8 mouse cellular contexts compared by ENCODE assay signal in genomic region chr4:139602357-139603244, GRCm38 (mm10). TPM values are rescaled to one million over a fixed set of nuclear protein-coding genes. Genes with fewer than 3 reads are reported as not detected.
DNase-seq lines count a peak whose midpoint lies in the region; ATAC-seq and TF ChIP-seq lines count a peak whose summit lies in the region.

Gm21969 (plus strand) TSS chr4:139603186.

- no peak within 1 kb of the TSS; the same call in 1 of the 2 replicates for H3K9ac ChIP-seq in midbrain, embryonic 14.5 days (replicated peaks; ENCODE audit: low read length)
- no peak within 1 kb of the TSS for H3K9ac ChIP-seq in midbrain, embryonic 13.5 days (replicated peaks)
- no peak within 1 kb of the TSS for H3K9ac ChIP-seq in liver, adult 2 months (ENCODE audit: low read depth, low read length)
- 0 out of 2 replicates have a peak within 1 kb of the TSS, but pooled peaks have one; percentile 8 for H3K9ac ChIP-seq in neural tube, embryonic 13.5 days

- no peak within 1 kb of the TSS for H3K4me2 ChIP-seq in midbrain, embryonic 14.5 days (ENCODE audit: low read length)
- no peak within 1 kb of the TSS for H3K4me2 ChIP-seq in midbrain, embryonic 13.5 days (replicated peaks)
- H3K4me2 ChIP-seq in neural tube, embryonic 13.5 days, result no peak within 1 kb of the TSS

- H3K79me2 ChIP-seq in liver, adult 2 months (ENCODE audit: control insufficient read depth, insufficient read depth, low read length), result peaks cover 20% of the 10 kb centered on the region; the same call in 1 of the 2 replicates

- H3K27ac ChIP-seq in midbrain, embryonic 14.5 days (replicated peaks; ENCODE audit: low read depth, low read length), result 0 out of 2 replicates have a peak within 1 kb of the TSS, but pooled peaks have one; percentile 13
- no peak within 1 kb of the TSS for H3K27ac ChIP-seq in midbrain, embryonic 13.5 days
- H3K27ac ChIP-seq in liver, adult 2 months (replicated peaks; ENCODE audit: insufficient read depth, low read depth, low read length), result 0 out of 2 replicates have a peak within 1 kb of the TSS, but pooled peaks have one; percentile 11
- peak within 1 kb of the TSS; percentile 67 for H3K27ac ChIP-seq in neural tube, embryonic 13.5 days (replicated peaks)

- TF ChIP-seq POLR2A in liver, adult 2 months (IDR thresholded peaks at IDR 0.05; ENCODE audit: extremely low read depth, insufficient read depth, low read length), result no peak

- TF ChIP-seq CTCF in liver, adult 2 months (IDR thresholded peaks at IDR 0.05; ENCODE audit: low read depth, low read length), result peak; percentile 91

- H3K4me3 ChIP-seq in midbrain, embryonic 14.5 days (replicated peaks; ENCODE audit: low read depth, low read length), result no peak within 1 kb of the TSS
- H3K4me3 ChIP-seq in midbrain, embryonic 13.5 days (replicated peaks), result no peak within 1 kb of the TSS
- no peak within 1 kb of the TSS for H3K4me3 ChIP-seq in liver, adult 2 months (ENCODE audit: insufficient read depth, low read depth, low read length)
- no peak within 1 kb of the TSS for H3K4me3 ChIP-seq in neural tube, embryonic 13.5 days

- H3K36me3 ChIP-seq in midbrain, embryonic 14.5 days (ENCODE audit: control insufficient read depth, insufficient read depth, low read length), result peaks cover 13% of the 10 kb centered on the region; the same call in 1 of the 2 replicates
- H3K36me3 ChIP-seq in midbrain, embryonic 13.5 days, result peaks cover 18% of the 10 kb centered on the region; the same call in 1 of the 2 replicates
- H3K36me3 ChIP-seq in liver, adult 2 months (ENCODE audit: control insufficient read depth, insufficient read depth, low read length), result no peaks in the 10 kb centered on the region; the same call in 1 of the 2 replicates
- peaks cover 30% of the 10 kb centered on the region for H3K36me3 ChIP-seq in neural tube, embryonic 13.5 days

- peaks cover 33% of the 10 kb centered on the region for H3K4me1 ChIP-seq in midbrain, embryonic 14.5 days (ENCODE audit: control insufficient read depth, insufficient read depth, low read length)
- peaks cover 41% of the 10 kb centered on the region for H3K4me1 ChIP-seq in midbrain, embryonic 13.5 days (replicated peaks)
- peaks cover 16% of the 10 kb centered on the region for H3K4me1 ChIP-seq in liver, adult 2 months (ENCODE audit: control insufficient read depth, insufficient read depth, low read length)
- H3K4me1 ChIP-seq in neural tube, embryonic 13.5 days (replicated peaks), result peaks cover 54% of the 10 kb centered on the region

- no peaks in the 10 kb centered on the region for H3K27me3 ChIP-seq in midbrain, embryonic 14.5 days (ENCODE audit: control insufficient read depth, insufficient read depth, low read length)
- H3K27me3 ChIP-seq in midbrain, embryonic 13.5 days, result no peaks in the 10 kb centered on the region
- no peaks in the 10 kb centered on the region for H3K27me3 ChIP-seq in liver, adult 2 months (ENCODE audit: control insufficient read depth, insufficient read depth, low read length)
- no peaks in the 10 kb centered on the region for H3K27me3 ChIP-seq in neural tube, embryonic 13.5 days

- ATAC-seq in midbrain, embryonic 14.5 days (ENCODE audit: low FRiP score, low TSS enrichment), result no peak
- ATAC-seq in midbrain, embryonic 13.5 days, result no peak
- no peak for ATAC-seq in neural tube, embryonic 13.5 days (ENCODE audit: low read depth)

- WGBS in midbrain, embryonic 14.5 days, result 49% methylated on average over 14 of the region's 14 CpGs
- 52% methylated on average over 14 of the region's 14 CpGs for WGBS in midbrain, embryonic 13.5 days
- WGBS in liver, adult 2 months, result 54% methylated on average over 14 of the region's 14 CpGs
- WGBS in neural tube, embryonic 13.5 days, result 58% methylated on average over 14 of the region's 14 CpGs

- no peaks in the 10 kb centered on the region for H3K9me3 ChIP-seq in midbrain, embryonic 14.5 days (ENCODE audit: control insufficient read depth, low read length)
- H3K9me3 ChIP-seq in midbrain, embryonic 13.5 days, result no peaks in the 10 kb centered on the region
- no peaks in the 10 kb centered on the region for H3K9me3 ChIP-seq in neural tube, embryonic 13.5 days

- peak; percentile 56 for DNase-seq in midbrain, embryonic 14.5 days
- peak; percentile 70 for DNase-seq in T-cell, adult 2 months (ENCODE audit: low spot score)
- DNase-seq in embryo, embryonic 10.5 days (ENCODE audit: low spot score), result peak; percentile 80
- DNase-seq in heart, postnatal 4 days, result peak; percentile 74
- peak; percentile 38 for DNase-seq in liver, adult 2 months (ENCODE audit: extremely low read depth, low read depth, low spot score)
- no peak for DNase-seq in ovary, adult 18-20 months (ENCODE audit: low spot score)

RNA-seq across cellular contexts. Expression of gene Gm21969, which starts in this region (rescaled TPM):
- polyA plus RNA-seq in midbrain, embryonic 14.5 days (2014; fragmentation: Nextera tagmentation; extraction: Ambion mirVana), result not detected in 2 replicates
- not detected in 2 replicates for polyA plus RNA-seq in midbrain, embryonic 13.5 days (2015; fragmentation: Nextera tagmentation; extraction: Ambion mirVana)
- not detected for total RNA-seq in heart, postnatal 4 days (2021)
- 0.09 and 0.27 TPM in 2 replicates for total RNA-seq in liver, adult 2 months (2014; rRNA removed)
- polyA plus RNA-seq in liver, adult 2 months (2012; rRNA removed), result 0.11 and 0.14 TPM in 2 replicates
- polyA plus RNA-seq in neural tube, embryonic 13.5 days (2015; fragmentation: Nextera tagmentation; extraction: Ambion mirVana), result not detected in 2 replicates

Comparison
In these comparisons a context has a peak if more than half of its experiments do, and no peak if none do; other contexts are left out.
1. Peak in DNase-seq and H3K27ac ChIP-seq in midbrain, embryonic 14.5 days; RNA of the gene not detected or under 1 TPM.
2. Peak in DNase-seq in heart, postnatal 4 days; RNA of the gene not detected or under 1 TPM.
3. Peak in DNase-seq and H3K27ac ChIP-seq in liver, adult 2 months; RNA of the gene not detected or under 1 TPM.